Mouse (Mus musculus): Measurements from ENCODE around the gene Myh14. TPM values are rescaled to one million over a fixed set of nuclear protein-coding genes. Genes with fewer than 3 reads are reported as not detected.
A peak's percentile ranks its signal among the peaks of the same experiment; 100 is the strongest.

Myh14 gene
- total RNA-seq, 1 experiment = 7.0 TPM

DNA sequence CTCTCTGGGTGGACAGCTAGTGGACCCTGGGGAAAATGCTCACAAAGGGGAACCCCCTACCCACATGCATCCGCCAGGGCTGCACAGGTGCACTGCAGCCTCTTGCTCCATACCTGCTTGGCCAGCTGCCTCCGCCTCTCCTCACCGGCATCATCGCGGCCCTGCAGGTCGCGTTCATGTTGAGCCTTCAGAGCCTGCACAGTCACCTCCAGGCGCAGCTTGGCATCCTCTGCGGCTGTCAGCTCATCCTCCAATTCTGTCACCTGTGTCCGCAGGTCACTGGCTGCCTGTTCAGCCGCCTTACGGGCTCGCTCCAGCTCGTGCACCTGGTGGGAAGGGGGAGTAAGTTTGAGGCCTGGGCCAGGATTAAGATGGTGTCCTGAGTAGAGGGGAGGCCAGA is 54.7 kb downstream of the Myh14 start:
- in situ Hi-C loops (cut with MboI; ENCODE audit: low sequenced_read_pairs in 2 of 2, unreplicated experiment in 2 of 2) = no loop called here
- DNase-seq (ENCODE audit: low read depth, low spot score) = no peak
- Histone ChIP-seq H3K9me3 (ENCODE audit: control insufficient read depth, insufficient read depth, low read depth, low read length) (no peaks in the 10 kb centered on the region), H3K36me3 (ENCODE audit: control insufficient read depth, insufficient read depth, low read length, poor library complexity, severe bottlenecking) (no peaks in the 10 kb centered on the region; the same call in 1 of the 2 replicates), H3K27ac (ENCODE audit: insufficient read depth, low read depth, low read length, poor library complexity, severe bottlenecking) (no peak overlapping the region), H3K9ac (ENCODE audit: insufficient read depth, low read depth, low read length, poor library complexity, severe bottlenecking) (no peak overlapping the region), H3K4me3 (ENCODE audit: insufficient read depth in 1 of 2, low read depth in 1 of 2, low read length in 2 of 2, poor library complexity in 1 of 2, severe bottlenecking in 1 of 2) (peak overlapping the region in 1 of 2 experiments; percentile 5; a peak in 1 of 4 replicates), H3K4me1 (ENCODE audit: control insufficient read depth in 2 of 2, insufficient read depth in 2 of 2, low read length in 2 of 2, poor library complexity in 1 of 2) (peaks cover 0 to 24% of the 10 kb centered on the region in 2 experiments; a peak in 2 of 4 replicates)
- TF ChIP-seq CHD2 (IDR thresholded peaks at IDR 0.05; ENCODE audit: low read depth, low read length) = no peak
- no peak for TF ChIP-seq MAFK (IDR thresholded peaks at IDR 0.05; ENCODE audit: insufficient read depth, low read depth, low read length)
- no peak for TF ChIP-seq ZNF384 (IDR thresholded peaks at IDR 0.05; ENCODE audit: low read depth, low read length)
- TF ChIP-seq ZC3H11A (IDR thresholded peaks at IDR 0.05; ENCODE audit: borderline replicate concordance, low read depth, low read length) = no peak
- TF ChIP-seq HCFC1 (IDR thresholded peaks at IDR 0.05; ENCODE audit: borderline replicate concordance, insufficient read depth, low read length) = no peak

DNA sequence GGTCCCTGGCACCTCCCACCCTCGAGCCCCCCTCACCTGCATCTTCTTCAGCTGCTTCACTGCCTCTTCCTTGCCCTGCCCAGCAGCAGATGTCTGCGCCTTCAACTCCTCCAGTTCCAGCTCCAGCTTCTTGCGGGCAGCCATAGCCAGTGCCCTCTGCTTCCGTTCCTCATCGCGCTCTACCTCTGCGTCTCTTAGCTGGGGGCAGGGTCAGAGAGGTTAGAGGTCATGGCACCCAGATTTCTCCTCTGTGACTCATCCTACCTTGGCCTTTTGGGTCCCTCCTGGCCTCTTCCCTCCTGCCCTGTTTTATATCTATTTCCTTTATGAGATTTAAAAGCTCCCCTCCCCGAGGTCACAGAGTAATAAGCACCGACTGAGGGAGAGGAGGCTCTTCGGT is 55.3 kb downstream of the Myh14 start:
- TF ChIP-seq HCFC1 (IDR thresholded peaks at IDR 0.05; ENCODE audit: borderline replicate concordance, insufficient read depth, low read length) (no peak), MAFK (IDR thresholded peaks at IDR 0.05; ENCODE audit: insufficient read depth, low read depth, low read length) (no peak), CHD2 (IDR thresholded peaks at IDR 0.05; ENCODE audit: low read depth, low read length) (no peak), ZC3H11A (IDR thresholded peaks at IDR 0.05; ENCODE audit: borderline replicate concordance, low read depth, low read length) (no peak), ZNF384 (IDR thresholded peaks at IDR 0.05; ENCODE audit: low read depth, low read length) (no peak)
- peaks cover 0 to 26% of the 10 kb centered on the region in 2 experiments; a peak in 2 of 4 replicates for H3K4me1 ChIP-seq (ENCODE audit: control insufficient read depth in 2 of 2, insufficient read depth in 2 of 2, low read length in 2 of 2, poor library complexity in 1 of 2)
- H3K36me3 ChIP-seq (ENCODE audit: control insufficient read depth, insufficient read depth, low read length, poor library complexity, severe bottlenecking) = no peaks in the 10 kb centered on the region; the same call in 1 of the 2 replicates
- H3K4me3 ChIP-seq (ENCODE audit: insufficient read depth in 1 of 2, low read depth in 1 of 2, low read length in 2 of 2, poor library complexity in 1 of 2, severe bottlenecking in 1 of 2) = peak overlapping the region; percentile 13 to 62; a peak in 3 of 4 replicates
- peak overlapping the region; percentile 21; the same call in 1 of the 2 replicates for H3K9ac ChIP-seq (ENCODE audit: insufficient read depth, low read depth, low read length, poor library complexity, severe bottlenecking)
- DNase-seq (ENCODE audit: low read depth, low spot score) = no peak
- in situ Hi-C loops (cut with MboI; ENCODE audit: low sequenced_read_pairs in 2 of 2, unreplicated experiment in 2 of 2) = no loop called here
- no peak overlapping the region for H3K27ac ChIP-seq (ENCODE audit: insufficient read depth, low read depth, low read length, poor library complexity, severe bottlenecking)
- H3K9me3 ChIP-seq (ENCODE audit: control insufficient read depth, insufficient read depth, low read depth, low read length) = no peaks in the 10 kb centered on the region

DNA sequence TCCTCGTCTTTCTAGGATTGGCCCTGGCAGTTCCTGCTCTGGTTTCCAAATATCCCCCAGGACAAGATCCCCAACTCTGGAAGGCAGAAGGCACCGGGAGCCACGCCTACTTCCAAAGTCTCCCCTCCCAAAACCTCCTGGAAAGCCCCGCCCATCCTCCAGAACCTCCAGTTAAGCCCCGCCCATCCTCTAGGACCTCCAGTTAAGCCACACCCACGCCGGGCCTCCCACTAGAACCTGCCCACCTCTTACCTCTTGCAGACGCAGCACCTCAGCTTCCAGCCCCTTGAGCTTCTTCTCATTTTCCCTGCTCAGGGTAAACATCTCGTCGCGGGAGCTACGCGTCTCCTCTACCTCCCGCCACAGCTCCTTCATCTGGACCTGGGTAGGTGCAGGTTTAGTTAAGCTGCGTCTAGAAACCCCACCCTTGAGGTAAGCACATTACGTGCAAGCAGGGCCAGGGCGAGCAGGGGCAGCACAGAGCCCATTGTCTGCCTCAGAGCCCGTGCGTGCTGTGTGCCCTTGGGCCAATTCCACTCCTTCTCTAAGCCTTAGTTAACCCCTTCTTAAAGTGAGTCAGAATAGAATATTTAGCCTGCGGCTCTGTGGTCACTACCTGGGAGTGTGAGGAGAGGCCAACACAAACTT is 56.5 kb downstream of the Myh14 start:
- in situ Hi-C loops (cut with MboI; ENCODE audit: low sequenced_read_pairs in 2 of 2, unreplicated experiment in 2 of 2) = no loop called here
- TF ChIP-seq HCFC1 (IDR thresholded peaks at IDR 0.05; ENCODE audit: borderline replicate concordance, insufficient read depth, low read length) (no peak), ZNF384 (IDR thresholded peaks at IDR 0.05; ENCODE audit: low read depth, low read length) (no peak), MAFK (IDR thresholded peaks at IDR 0.05; ENCODE audit: insufficient read depth, low read depth, low read length) (no peak), ZC3H11A (IDR thresholded peaks at IDR 0.05; ENCODE audit: borderline replicate concordance, low read depth, low read length) (no peak), CHD2 (IDR thresholded peaks at IDR 0.05; ENCODE audit: low read depth, low read length) (no peak)
- Histone ChIP-seq H3K9ac (ENCODE audit: insufficient read depth, low read depth, low read length, poor library complexity, severe bottlenecking) (no peak overlapping the region), H3K9me3 (ENCODE audit: control insufficient read depth, insufficient read depth, low read depth, low read length) (no peaks in the 10 kb centered on the region), H3K4me1 (ENCODE audit: control insufficient read depth in 2 of 2, insufficient read depth in 2 of 2, low read length in 2 of 2, poor library complexity in 1 of 2) (peaks cover 0 to 27% of the 10 kb centered on the region in 2 experiments; a peak in 2 of 4 replicates), H3K27ac (ENCODE audit: insufficient read depth, low read depth, low read length, poor library complexity, severe bottlenecking) (no peak overlapping the region), H3K4me3 (ENCODE audit: insufficient read depth in 1 of 2, low read depth in 1 of 2, low read length in 2 of 2, poor library complexity in 1 of 2, severe bottlenecking in 1 of 2) (peak overlapping the region; percentile 48 to 66; a peak in 3 of 4 replicates), H3K36me3 (ENCODE audit: control insufficient read depth, insufficient read depth, low read length, poor library complexity, severe bottlenecking) (no peaks in the 10 kb centered on the region; the same call in 1 of the 2 replicates)
- peak; percentile 95 for DNase-seq (ENCODE audit: low read depth, low spot score)

DNA sequence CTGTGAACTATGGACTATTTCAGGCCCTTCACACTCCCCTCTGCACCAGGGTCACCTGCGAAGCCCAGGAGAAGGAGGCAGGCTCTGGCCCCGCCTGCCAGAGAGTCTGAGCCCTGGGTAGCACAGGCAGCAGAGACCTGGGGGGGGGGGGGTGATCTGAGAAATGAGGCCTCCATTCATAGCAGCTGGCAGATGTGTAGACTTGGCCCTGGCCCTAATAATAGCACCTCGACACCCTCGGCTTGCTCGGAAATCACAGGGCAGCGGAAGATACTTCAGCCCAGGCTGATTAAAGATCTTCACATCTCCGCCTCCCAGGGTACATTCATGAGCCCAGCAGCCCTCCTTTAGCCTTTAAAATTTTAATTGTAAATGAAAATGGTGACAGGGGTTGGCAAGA is 58.5 kb downstream of the Myh14 start:
- peaks cover 0 to 30% of the 10 kb centered on the region in 2 experiments; a peak in 2 of 4 replicates for H3K4me1 ChIP-seq (ENCODE audit: control insufficient read depth in 2 of 2, insufficient read depth in 2 of 2, low read length in 2 of 2, poor library complexity in 1 of 2)
- no peak for TF ChIP-seq ZNF384 (IDR thresholded peaks at IDR 0.05; ENCODE audit: low read depth, low read length)
- no peak for TF ChIP-seq CHD2 (IDR thresholded peaks at IDR 0.05; ENCODE audit: low read depth, low read length)
- no peak for TF ChIP-seq HCFC1 (IDR thresholded peaks at IDR 0.05; ENCODE audit: borderline replicate concordance, insufficient read depth, low read length)
- TF ChIP-seq ZC3H11A (IDR thresholded peaks at IDR 0.05; ENCODE audit: borderline replicate concordance, low read depth, low read length) = no peak
- no peak for TF ChIP-seq MAFK (IDR thresholded peaks at IDR 0.05; ENCODE audit: insufficient read depth, low read depth, low read length)
- in situ Hi-C loops (cut with MboI; ENCODE audit: low sequenced_read_pairs in 2 of 2, unreplicated experiment in 2 of 2) = no loop called here
- no peak overlapping the region for H3K9ac ChIP-seq (ENCODE audit: insufficient read depth, low read depth, low read length, poor library complexity, severe bottlenecking)
- no peak for DNase-seq (ENCODE audit: low read depth, low spot score)
- no peak overlapping the region for H3K4me3 ChIP-seq (ENCODE audit: insufficient read depth in 1 of 2, low read depth in 1 of 2, low read length in 2 of 2, poor library complexity in 1 of 2, severe bottlenecking in 1 of 2)
- H3K36me3 ChIP-seq (ENCODE audit: control insufficient read depth, insufficient read depth, low read length, poor library complexity, severe bottlenecking) = no peaks in the 10 kb centered on the region; the same call in 1 of the 2 replicates
- no peak overlapping the region for H3K27ac ChIP-seq (ENCODE audit: insufficient read depth, low read depth, low read length, poor library complexity, severe bottlenecking)
- H3K9me3 ChIP-seq (ENCODE audit: control insufficient read depth, insufficient read depth, low read depth, low read length) = no peaks in the 10 kb centered on the region
